Mouse (Mus musculus) adrenal gland, postnatal 25 days (tissue): ENCODE data around the gene Eif4h. TPM values are rescaled to one million over a fixed set of nuclear protein-coding genes. Genes with fewer than 3 reads are reported as not detected.

Source experiments
- microRNA-seq, 2 experiments: library from miRNA; unstranded; fragments of <30 nt; microRNA quantifications; one replicate each; pipeline ENCODE4 v1.2.0; 2021
- total RNA-seq: library from RNA; stranded (reverse); gene quantifications from 2 replicates; pipeline ENCODE4 v1.2.3, GENCODE M21; 2021

Gene Eif4h
- total RNA-seq, 1 experiment from 2014 or later, result 304 TPM

Small RNA genes lying within 50 kb of the gene (microRNA-seq; reads per million reads assigned to microRNA genes)
- 0 to 0.34 reads per million in 2 experiments for gene Mir7228

Other genes starting within 250 kb of the Eif4h start
- gene Gtf2ird1, start 182.8 kb downstream of the Eif4h start, total RNA-seq, result 52.0 and 80.0 TPM in 2 replicates
- gene Clip2, start 87.1 kb downstream of the Eif4h start, total RNA-seq, result 13.9 and 17.8 TPM in 2 replicates
- gene Syna, start 79.3 kb downstream of the Eif4h start, total RNA-seq, result not detected in 2 replicates
- 46.6 and 60.4 TPM in 2 replicates for gene Rfc2, start 58.1 kb downstream of the Eif4h start, total RNA-seq
- gene Lat2, start 24.5 kb downstream of the Eif4h start, total RNA-seq, result 2.6 and 3.0 TPM in 2 replicates
- 21.7 and 23.6 TPM in 2 replicates for gene Limk1, start 49.1 kb upstream of the Eif4h start, total RNA-seq
- gene Eln, start 107.8 kb upstream of the Eif4h start, total RNA-seq, result 26.9 and 30.1 TPM in 2 replicates